Mouse (Mus musculus) lung, embryonic 14.5 days (tissue): ENCODE results near the gene Armc7. TPM values are rescaled to one million over a fixed set of nuclear protein-coding genes. Genes with fewer than 3 reads are reported as not detected.
A peak's percentile ranks its signal among the peaks of the same experiment; 100 is the strongest.

ENCODE experiments used
- ATAC-seq: fragments of 200-750 bp; cut with Nextera tagmentation; 2 replicates; pipeline ENCODE4 v1.8.0; 2017; ENCODE audit warnings: mild to moderate bottlenecking, moderate TSS enrichment, moderate library complexity; ENCODE audit not compliant: insufficient read depth
- DNase-seq: peaks from one replicate; pipeline ENCODE4 v3.0.0-alpha.2; 2015
- H3K27ac ChIP-seq: fragments of 300-500 bp; sonication (generic); 2 replicates; pipeline ENCODE4 v1.5.1; 2014; ENCODE audit warnings: low read depth, mild to moderate bottlenecking, moderate library complexity
- H3K27me3 ChIP-seq: fragments of 300-500 bp; sonication (generic); 2 replicates; pipeline ENCODE4 v1.6.1; 2014; ENCODE audit warnings: low read length, control low read depth; ENCODE audit not compliant: insufficient read depth
- H3K36me3 ChIP-seq: fragments of 300-500 bp; sonication (generic); 2 replicates; pipeline ENCODE4 v1.6.1; 2014; ENCODE audit warnings: control low read depth; ENCODE audit not compliant: insufficient read depth
- H3K4me1 ChIP-seq: fragments of 300-500 bp; sonication (generic); 2 replicates; pipeline ENCODE4 v1.6.1; 2014; ENCODE audit warnings: antibody characterized with exemption, control low read depth; ENCODE audit not compliant: insufficient read depth
- H3K4me2 ChIP-seq: fragments of 300-500 bp; sonication (generic); 2 replicates; pipeline ENCODE4 v1.6.1; 2014; ENCODE audit warnings: mild to moderate bottlenecking
- H3K4me3 ChIP-seq: fragments of 300-500 bp; sonication (generic); 2 replicates; pipeline ENCODE4 v1.5.1; 2014; ENCODE audit warnings: low read depth, low read length
- H3K9ac ChIP-seq: fragments of 300-500 bp; sonication (generic); 2 replicates; pipeline ENCODE4 v1.6.1; 2014
- H3K9me3 ChIP-seq: fragments of 300-500 bp; sonication (generic); 2 replicates; pipeline ENCODE4 v1.6.1; 2016; ENCODE audit warnings: low read depth, low read length, control low read depth
- CTCF ChIP-seq: IDR thresholded peaks from 2 replicates; pipeline ENCODE4 v1.5.1; 2016; ENCODE audit warnings: antibody characterized with exemption, low read depth
- WGBS: fragments of 180-500 bp; shearing (Covaris S2); extraction: QIAGEN DNeasy Blood & Tissue Kit; methylation state at CpG from one replicate; pipeline ENCODE4 v1.1.7; 2014; 5-methylcytosine and 5-hydroxymethylcytosine counted together
- polyA plus RNA-seq: library from polyadenylated mRNA; unstranded; fragments of >200 nt; fragmentation: Nextera tagmentation; extraction: Ambion mirVana; gene quantifications from 2 replicates; pipeline ENCODE4 v1.2.1, GENCODE M21; 2014

Gene Armc7
- polyA plus RNA-seq, 1 experiment from 2014 or later = 8.0 TPM

GRCm38 (mm10) chr11:115513271-115514237, 38.1 kb downstream of the Armc7 start:
- Histone ChIP-seq H3K9ac (peak overlapping the region; percentile 97), H3K36me3 (0 out of 2 replicates have a peak, but pooled peaks cover 3% of the 10 kb centered on the region), H3K4me2 (peak overlapping the region; percentile 85), H3K27me3 (no peaks in the 10 kb centered on the region), H3K4me1 (peaks cover 28% of the 10 kb centered on the region), H3K9me3 (no peaks in the 10 kb centered on the region), H3K4me3 (peak overlapping the region; percentile 100), H3K27ac (peak overlapping the region; percentile 91)
- TF ChIP-seq CTCF = no peak
- WGBS = under 1% methylated on average over 57 of the region's 57 CpGs
- DNase-seq (peak; percentile 61), ATAC-seq (peak; percentile 74)

GRCm38 (mm10) chr11:115514238-115514663, 38.8 kb downstream of the Armc7 start, which contains the start of gene Jpt1:
TSS of gene Jpt1 (minus strand) at chr11:115514387.
- Histone ChIP-seq H3K27me3 (no peaks in the 10 kb centered on the region), H3K4me3 (peak within 1 kb of the TSS; percentile 100), H3K27ac (peak within 1 kb of the TSS; percentile 91), H3K9me3 (no peaks in the 10 kb centered on the region), H3K9ac (peak within 1 kb of the TSS; percentile 97), H3K4me1 (peaks cover 28% of the 10 kb centered on the region), H3K4me2 (peak within 1 kb of the TSS; percentile 85), H3K36me3 (no peaks in the 10 kb centered on the region)
- ATAC-seq (peak; percentile 98), DNase-seq (peak; percentile 99)
- TF ChIP-seq CTCF = no peak
- under 1% methylated on average over 24 of the region's 24 CpGs for WGBS

GRCm38 (mm10) chr11:115515021-115515420, 39.6 kb downstream of the Armc7 start:
- 61% methylated on average over 6 of the region's 6 CpGs for WGBS
- no peak for ATAC-seq
- Histone ChIP-seq H3K9me3 (no peaks in the 10 kb centered on the region), H3K4me3 (no peak overlapping the region), H3K36me3 (0 out of 2 replicates have a peak, but pooled peaks cover 2% of the 10 kb centered on the region), H3K9ac (no peak overlapping the region), H3K27me3 (no peaks in the 10 kb centered on the region), H3K4me1 (peaks cover 24% of the 10 kb centered on the region), H3K4me2 (peak overlapping the region; percentile 85), H3K27ac (0 out of 2 replicates have a peak overlapping the region, but pooled peaks have one; percentile 2)
- TF ChIP-seq CTCF = no peak
- no peak for DNase-seq

- Histone ChIP-seq H3K4me3 (no peak overlapping the region), H3K27ac (no peak overlapping the region), H3K36me3 (peaks cover 5% of the 10 kb centered on the region; the same call in 1 of the 2 replicates), H3K4me1 (peaks cover 7% of the 10 kb centered on the region), H3K9me3 (no peaks in the 10 kb centered on the region), H3K9ac (no peak overlapping the region), H3K4me2 (no peak overlapping the region), H3K27me3 (no peaks in the 10 kb centered on the region)
- 70% methylated on average over 5 of the region's 5 CpGs for WGBS
- ATAC-seq = no peak
- no peak for TF ChIP-seq CTCF
- no peak for DNase-seq
Measured at GRCm38 (mm10) chr11:115516942-115517341, 41.5 kb downstream of the Armc7 start.

- H3K4me1 ChIP-seq = no peaks in the 10 kb centered on the region
- 63% methylated on average over 9 of the region's 9 CpGs for WGBS
- no peak overlapping the region for H3K9ac ChIP-seq
Measured at GRCm38 (mm10) chr11:115518693-115519092, 43.2 kb downstream of the Armc7 start.

GRCm38 (mm10) chr11:115519581-115519980, 44.1 kb downstream of the Armc7 start:
- H3K4me1 ChIP-seq = no peaks in the 10 kb centered on the region

More at GRCm38 (mm10) chr11:115518693-115519092, 43.2 kb downstream of the Armc7 start:
- no peak for TF ChIP-seq CTCF
- Histone ChIP-seq H3K4me3 (no peak overlapping the region), H3K27ac (no peak overlapping the region), H3K4me2 (no peak overlapping the region), H3K36me3 (peaks cover 15% of the 10 kb centered on the region), H3K27me3 (no peaks in the 10 kb centered on the region), H3K9me3 (no peaks in the 10 kb centered on the region)
- ATAC-seq (no peak), DNase-seq (no peak)

GRCm38 (mm10) chr11:115520218-115520617, 44.8 kb downstream of the Armc7 start:
- Histone ChIP-seq H3K9ac (no peak overlapping the region), H3K27me3 (no peaks in the 10 kb centered on the region), H3K4me2 (no peak overlapping the region), H3K9me3 (no peaks in the 10 kb centered on the region), H3K27ac (no peak overlapping the region), H3K4me1 (no peaks in the 10 kb centered on the region), H3K36me3 (peaks cover 31% of the 10 kb centered on the region), H3K4me3 (no peak overlapping the region)
- 80% methylated on average over 2 of the region's 2 CpGs for WGBS
- ATAC-seq (no peak), DNase-seq (no peak)
- TF ChIP-seq CTCF = no peak

More at GRCm38 (mm10) chr11:115519581-115519980, 44.1 kb downstream of the Armc7 start:
- no peak for ATAC-seq
- Histone ChIP-seq H3K9ac (no peak overlapping the region), H3K27me3 (no peaks in the 10 kb centered on the region), H3K9me3 (no peaks in the 10 kb centered on the region), H3K27ac (no peak overlapping the region), H3K36me3 (peaks cover 24% of the 10 kb centered on the region), H3K4me3 (no peak overlapping the region), H3K4me2 (no peak overlapping the region)
- TF ChIP-seq CTCF = no peak
- 73% methylated on average over 3 of the region's 3 CpGs for WGBS
- no peak for DNase-seq
